Mouse (Mus musculus): ENCODE data around the gene Setd7.

DNA sequence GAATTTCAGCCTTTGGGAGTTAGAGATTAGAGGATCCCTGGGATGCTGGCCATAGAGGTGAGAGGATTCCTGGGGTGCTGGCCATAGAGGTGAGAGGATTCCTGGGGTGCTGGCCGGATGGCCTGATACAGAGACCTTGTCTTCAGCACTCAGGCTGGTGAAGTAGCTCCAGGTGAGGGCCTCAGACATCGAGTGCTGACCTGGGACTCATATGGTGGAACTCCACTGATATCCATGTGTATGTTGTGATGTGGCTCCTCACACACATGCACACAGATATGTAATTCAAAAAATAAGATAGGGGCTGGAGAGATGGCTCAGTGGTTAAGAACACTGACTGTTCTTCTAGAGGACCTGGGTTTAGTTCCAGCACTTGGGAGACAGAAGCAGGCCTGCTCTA lies 80.8 kb downstream of the Setd7 start:
- TF ChIP-seq NRF1 (IDR thresholded peaks at IDR 0.05; ENCODE audit: insufficient read depth, low read depth, low read length, poor library complexity, severe bottlenecking) (no peak), CTCF (IDR thresholded peaks at IDR 0.05 in 2 of 3, conservative IDR thresholded peaks at IDR 0.05 in 1 of 3; ENCODE audit: control insufficient read depth in 1 of 3, insufficient read depth in 1 of 3, low read depth in 2 of 3, low read length in 3 of 3, poor library complexity in 1 of 3, severe bottlenecking in 1 of 3) (no peak), POLR2AphosphoS5 (IDR thresholded peaks at IDR 0.05; ENCODE audit: borderline replicate concordance, low read depth, low read length) (no peak), MAZ (IDR thresholded peaks at IDR 0.05; ENCODE audit: low read depth, low read length) (no peak), UBTF (IDR thresholded peaks at IDR 0.05; ENCODE audit: borderline replicate concordance, insufficient read depth, low read depth, low read length) (no peak), ZNF384 (IDR thresholded peaks at IDR 0.05; ENCODE audit: low read depth, low read length) (no peak), EP300 (IDR thresholded peaks at IDR 0.05; ENCODE audit: low read depth in 1 of 2, low read length in 2 of 2) (no peak), E2F4 (IDR thresholded peaks at IDR 0.05; ENCODE audit: borderline replicate concordance, low read depth, low read length) (no peak), USF1 (IDR thresholded peaks at IDR 0.05; ENCODE audit: low read depth, low read length) (no peak), NELFE (IDR thresholded peaks at IDR 0.05; ENCODE audit: low read depth, low read length) (no peak), ZC3H11A (IDR thresholded peaks at IDR 0.05; ENCODE audit: low read depth, low read length) (no peak), MAFK (IDR thresholded peaks at IDR 0.05; ENCODE audit: borderline replicate concordance, low read depth, low read length) (no peak)
